Mouse (Mus musculus) kidney, embryonic 16.5 days (tissue): ENCODE data around the gene Gpatch4. TPM values are rescaled to one million over a fixed set of nuclear protein-coding genes. Genes with fewer than 3 reads are reported as not detected.
A peak's percentile ranks its signal among the peaks of the same experiment; 100 is the strongest.

Experiments
- ATAC-seq: fragments of 200-750 bp; cut with Nextera tagmentation; 2 replicates; pipeline ENCODE4 v1.8.0; 2017; ENCODE audit warnings: moderate TSS enrichment; ENCODE audit not compliant: low FRiP score, low TSS enrichment
- H3K27ac ChIP-seq: fragments of 300-500 bp; sonication (generic); 2 replicates; pipeline ENCODE4 v1.5.1; 2014; ENCODE audit warnings: low read length
- H3K27me3 ChIP-seq: fragments of 300-500 bp; sonication (generic); 2 replicates; pipeline ENCODE4 v1.6.1; 2014; ENCODE audit warnings: low read length, control low read depth, mixed read lengths; ENCODE audit not compliant: insufficient read depth
- H3K36me3 ChIP-seq: fragments of 300-500 bp; sonication (generic); 2 replicates; pipeline ENCODE4 v1.6.1; 2014; ENCODE audit warnings: low read length, control low read depth, mixed read lengths; ENCODE audit not compliant: insufficient read depth
- H3K4me1 ChIP-seq: fragments of 300-500 bp; sonication (generic); 2 replicates; pipeline ENCODE4 v1.6.1; 2014; ENCODE audit warnings: low read length, control low read depth, mixed read lengths; ENCODE audit not compliant: insufficient read depth
- H3K4me2 ChIP-seq: fragments of 300-500 bp; sonication (generic); replicated peaks from 2 replicates; pipeline ENCODE4 v1.6.1; 2014; ENCODE audit warnings: low read depth, low read length
- H3K4me3 ChIP-seq: fragments of 300-500 bp; sonication (generic); 2 replicates; pipeline ENCODE4 v1.5.1; 2014; ENCODE audit warnings: mild to moderate bottlenecking, low read length
- H3K9ac ChIP-seq: fragments of 300-500 bp; sonication (generic); replicated peaks from 2 replicates; pipeline ENCODE4 v1.6.1; 2014; ENCODE audit warnings: low read length
- H3K9me3 ChIP-seq: fragments of 300-500 bp; sonication (generic); 2 replicates; pipeline ENCODE4 v1.6.1; 2016; ENCODE audit warnings: low read length, control low read depth
- WGBS: fragments of 180-500 bp; shearing (Covaris S2); extraction: QIAGEN DNeasy Blood & Tissue Kit; methylation state at CpG from one replicate; pipeline ENCODE4 v1.1.7; 2014; 5-methylcytosine and 5-hydroxymethylcytosine counted together
- polyA plus RNA-seq: library from polyadenylated mRNA; unstranded; fragments of >200 nt; fragmentation: Nextera tagmentation; extraction: Ambion mirVana; gene quantifications from 2 replicates; pipeline ENCODE4 v1.2.1, GENCODE M21; 2015

The Gpatch4 gene
- 35.2 and 42.8 TPM in 2 replicates for polyA plus RNA-seq

DNA sequence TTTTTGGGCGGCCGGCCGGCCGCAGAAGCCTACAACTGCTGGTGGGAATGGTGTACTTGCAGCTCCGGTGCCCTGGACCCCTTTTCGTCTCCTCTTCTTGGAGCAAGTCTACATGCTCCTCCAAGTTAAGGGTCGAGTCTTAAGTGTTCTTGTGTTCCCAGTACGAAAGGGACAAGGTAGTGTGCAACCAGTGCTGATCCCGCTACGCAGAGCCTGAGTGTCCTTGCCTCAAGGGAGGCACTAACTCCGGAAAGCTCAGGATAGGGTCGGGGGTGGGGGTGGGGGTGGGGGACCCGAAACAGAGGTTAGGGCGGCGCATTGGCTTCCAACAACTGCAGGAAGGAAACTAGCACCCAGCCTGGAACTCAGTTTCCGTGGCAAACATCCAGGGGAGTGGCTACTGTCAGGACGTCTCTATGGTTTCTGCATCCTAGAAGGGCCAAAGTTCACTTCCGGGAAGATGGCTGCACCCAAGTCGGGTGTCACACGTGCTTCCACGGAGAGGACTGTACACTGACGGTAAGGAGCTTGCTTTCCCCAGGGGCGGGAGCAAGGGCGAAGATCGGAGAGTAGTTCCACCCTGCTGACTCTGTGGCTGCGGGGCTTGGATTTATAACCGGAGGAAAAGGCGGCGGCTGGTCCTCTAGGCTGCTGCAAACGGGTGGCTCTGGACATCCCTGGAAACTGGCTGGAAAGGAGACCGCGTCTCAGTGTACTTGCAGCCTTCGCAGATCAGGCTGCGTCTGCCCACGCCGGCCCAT, at the start of gene Gpatch4:
TSS of gene Gpatch4 (plus strand) at position 448 of the 761 bp plus-strand sequence.
- Histone ChIP-seq H3K4me3 (peak within 1 kb of the TSS; percentile 94), H3K4me1 (peaks cover 9% of the 10 kb centered on the region), H3K27me3 (peaks cover 9% of the 10 kb centered on the region; the same call in 1 of the 2 replicates), H3K4me2 (peak within 1 kb of the TSS; percentile 80), H3K27ac (peak within 1 kb of the TSS; percentile 82), H3K9ac (peak within 1 kb of the TSS; percentile 72), H3K9me3 (no peaks in the 10 kb centered on the region), H3K36me3 (no peaks in the 10 kb centered on the region)
- WGBS = 7% methylated on average over 36 of the region's 36 CpGs
- ATAC-seq = peak; percentile 97

- Histone ChIP-seq H3K4me2 (no peak overlapping the region), H3K27ac (no peak overlapping the region), H3K9ac (no peak overlapping the region), H3K4me1 (peaks cover 6% of the 10 kb centered on the region), H3K4me3 (no peak overlapping the region), H3K9me3 (no peaks in the 10 kb centered on the region), H3K36me3 (no peaks in the 10 kb centered on the region), H3K27me3 (peaks cover 73% of the 10 kb centered on the region)
- WGBS = 5% methylated on average over 6 of the region's 6 CpGs
- no peak for ATAC-seq
These were observed 49.5 kb upstream of the Gpatch4 start for GRCm38 (mm10) chr3:87993436-87993835.

- 26% methylated on average over 11 of the region's 11 CpGs for WGBS
- H3K4me2 ChIP-seq = no peak overlapping the region
- ATAC-seq = no peak
- no peak overlapping the region for H3K4me3 ChIP-seq
- peaks cover 84% of the 10 kb centered on the region for H3K27me3 ChIP-seq
- H3K9me3 ChIP-seq = no peaks in the 10 kb centered on the region
- no peak overlapping the region for H3K9ac ChIP-seq
- no peaks in the 10 kb centered on the region for H3K36me3 ChIP-seq
- no peak overlapping the region for H3K27ac ChIP-seq
- H3K4me1 ChIP-seq = peaks cover 14% of the 10 kb centered on the region
These were observed 47.6 kb upstream of the Gpatch4 start for GRCm38 (mm10) chr3:87995331-87995730.

GRCm38 (mm10) chr3:87996401-87996800, 46.5 kb upstream of the Gpatch4 start:
- H3K4me3 ChIP-seq = peak overlapping the region; percentile 47; the same call in 1 of the 2 replicates
- H3K36me3 ChIP-seq = no peaks in the 10 kb centered on the region
- ATAC-seq = no peak

DNA sequence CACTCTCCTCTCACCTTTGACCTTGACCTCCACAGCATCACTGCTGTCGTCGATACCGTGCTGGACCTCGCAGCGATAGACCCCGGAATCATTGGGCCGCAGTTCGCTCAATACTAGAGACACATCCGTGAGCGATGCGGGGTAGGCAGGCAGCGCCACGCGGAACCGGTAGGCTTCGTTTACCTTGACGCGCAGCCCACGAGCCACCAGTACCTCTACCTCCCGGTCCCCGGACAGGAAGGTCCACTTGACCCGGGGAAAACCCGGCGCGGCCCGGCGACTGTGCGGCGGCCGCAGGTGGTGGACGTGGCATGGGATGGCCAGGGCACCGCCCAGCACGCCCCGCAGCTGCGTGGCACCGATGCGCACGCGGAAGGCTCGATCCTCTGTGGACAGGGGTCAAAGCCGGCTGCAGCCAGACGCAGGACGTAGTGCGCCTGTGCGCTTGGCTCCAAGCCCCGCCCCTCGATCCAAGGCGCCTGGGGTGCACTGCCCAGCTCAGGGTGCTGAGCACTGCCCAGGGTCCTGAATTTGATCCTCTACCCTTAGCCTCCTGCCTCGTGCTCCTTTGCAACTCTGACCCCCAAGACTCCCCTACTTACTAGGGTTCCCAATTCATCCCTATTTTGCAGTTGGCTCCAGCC, 45.8 kb upstream of the Gpatch4 start:
- ATAC-seq = peak; percentile 43; the same call in 1 of the 2 replicates
- Histone ChIP-seq H3K36me3 (no peaks in the 10 kb centered on the region), H3K4me3 (peak overlapping the region; percentile 47), H3K9ac (no peak overlapping the region), H3K27me3 (peaks cover 98% of the 10 kb centered on the region), H3K27ac (no peak overlapping the region), H3K4me2 (peak overlapping the region; percentile 62), H3K9me3 (no peaks in the 10 kb centered on the region), H3K4me1 (peaks cover 18% of the 10 kb centered on the region)
- WGBS = under 1% methylated on average over 48 of the region's 49 CpGs

More at GRCm38 (mm10) chr3:87996401-87996800, 46.5 kb upstream of the Gpatch4 start:
- no peak overlapping the region for H3K9ac ChIP-seq
- peaks cover 94% of the 10 kb centered on the region for H3K27me3 ChIP-seq
- no peaks in the 10 kb centered on the region for H3K9me3 ChIP-seq
- 2% methylated on average over 15 of the region's 15 CpGs for WGBS
- peak overlapping the region; percentile 62; the same call in 1 of the 2 replicates for H3K4me2 ChIP-seq
- peaks cover 18% of the 10 kb centered on the region for H3K4me1 ChIP-seq
- no peak overlapping the region for H3K27ac ChIP-seq

- no peaks in the 10 kb centered on the region for H3K36me3 ChIP-seq
- no peak overlapping the region for H3K4me3 ChIP-seq
- 1% methylated on average over 6 of the region's 7 CpGs for WGBS
- no peak overlapping the region for H3K9ac ChIP-seq
- H3K27me3 ChIP-seq = peaks cover 98% of the 10 kb centered on the region
- peaks cover 18% of the 10 kb centered on the region for H3K4me1 ChIP-seq
- no peaks in the 10 kb centered on the region for H3K9me3 ChIP-seq
- H3K4me2 ChIP-seq = no peak overlapping the region
- ATAC-seq = no peak
- no peak overlapping the region for H3K27ac ChIP-seq
These were observed 44.2 kb upstream of the Gpatch4 start for GRCm38 (mm10) chr3:87998747-87999146.

DNA sequence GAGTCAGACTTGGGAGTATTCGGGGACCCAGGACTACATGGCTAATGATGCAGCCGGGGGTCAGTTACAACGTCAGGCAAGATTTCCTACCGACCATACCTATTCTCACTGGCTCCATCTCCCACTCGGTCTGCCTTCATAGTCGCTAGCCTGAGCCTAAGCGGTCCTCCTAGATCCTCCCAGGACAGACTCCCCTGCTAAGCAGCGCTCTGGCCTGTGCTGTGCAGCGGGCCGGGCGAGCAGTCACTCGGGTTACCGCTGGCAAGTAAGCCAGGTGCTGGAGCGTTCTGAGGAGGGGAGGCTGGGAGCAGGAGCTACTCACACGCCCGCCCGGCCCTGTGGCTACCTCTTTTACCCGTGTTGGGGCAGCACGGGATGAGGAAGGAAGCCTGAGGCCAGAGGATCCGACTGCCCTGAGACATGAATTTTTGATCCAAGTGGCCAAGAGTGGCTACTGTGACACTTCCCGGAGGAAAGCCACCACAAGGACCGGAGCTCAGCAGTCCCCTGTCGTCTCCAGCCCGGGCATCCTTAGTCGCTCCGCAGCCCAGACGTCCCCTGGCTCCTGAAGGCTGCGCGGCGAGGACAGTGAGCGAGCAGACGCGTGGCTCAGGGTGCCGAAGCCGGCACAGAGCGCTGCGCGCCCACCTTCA, 43.5 kb upstream of the Gpatch4 start:
- Histone ChIP-seq H3K4me1 (peaks cover 18% of the 10 kb centered on the region), H3K27ac (no peak overlapping the region), H3K9ac (no peak overlapping the region), H3K27me3 (peaks cover 92% of the 10 kb centered on the region), H3K4me2 (peak overlapping the region; percentile 63), H3K4me3 (peak overlapping the region; percentile 46), H3K9me3 (no peaks in the 10 kb centered on the region), H3K36me3 (no peaks in the 10 kb centered on the region)
- no peak for ATAC-seq
- 1% methylated on average over 38 of the region's 38 CpGs for WGBS

- Histone ChIP-seq H3K4me3 (peak within 1 kb of the TSS; percentile 46), H3K4me2 (peak within 1 kb of the TSS; percentile 63), H3K27ac (no peak within 1 kb of the TSS), H3K9ac (0 out of 2 replicates have a peak within 1 kb of the TSS, but pooled peaks have one; percentile 11), H3K4me1 (peaks cover 18% of the 10 kb centered on the region), H3K36me3 (no peaks in the 10 kb centered on the region), H3K9me3 (no peaks in the 10 kb centered on the region), H3K27me3 (peaks cover 84% of the 10 kb centered on the region)
- 0% methylated on average over 32 of the region's 39 CpGs for WGBS
- no peak for ATAC-seq
These were observed 42.7 kb upstream of the Gpatch4 start, which contains the start of gene Bcan for GRCm38 (mm10) chr3:88000181-88000580. TSS of gene Bcan (minus strand) at chr3:88000230.

DNA sequence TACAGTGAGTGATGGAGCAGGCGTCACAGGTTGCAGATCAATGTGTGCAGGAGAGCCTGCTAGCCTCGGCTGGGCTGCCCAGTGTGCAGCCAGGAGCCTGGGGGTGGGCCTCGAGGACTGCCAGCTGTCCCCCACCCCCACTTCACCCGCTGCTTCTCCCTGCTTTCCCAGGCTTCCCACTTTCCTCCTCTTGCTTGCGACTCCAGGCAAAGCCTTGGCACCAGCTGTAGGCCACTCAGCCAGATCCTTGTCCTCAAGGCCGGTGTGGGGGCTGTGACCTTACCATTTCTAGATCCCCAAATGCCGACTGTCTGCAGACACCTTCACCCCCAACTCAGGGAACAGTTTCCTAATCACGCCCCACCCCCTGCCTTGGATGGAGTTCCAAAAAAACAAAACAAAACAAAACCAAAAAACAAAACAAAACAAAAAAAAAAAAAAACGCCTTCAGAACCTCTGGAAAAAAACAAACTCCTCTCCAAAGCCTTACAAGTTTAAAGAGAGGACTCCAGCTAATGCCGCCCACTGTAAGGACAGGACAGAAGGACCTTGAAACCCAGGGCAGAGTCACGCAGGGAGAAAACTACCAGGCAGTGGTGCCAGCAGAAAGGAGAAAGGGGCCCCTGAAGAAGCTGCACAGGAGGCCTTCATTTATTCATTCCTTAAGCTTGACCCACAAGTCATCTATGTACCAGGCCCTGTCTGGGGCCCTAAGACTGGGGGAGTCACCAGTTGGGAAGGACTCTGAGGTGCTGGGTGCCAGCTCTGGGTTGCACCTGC, 41.9 kb upstream of the Gpatch4 start:
- Histone ChIP-seq H3K36me3 (no peaks in the 10 kb centered on the region), H3K4me3 (no peak overlapping the region), H3K4me1 (peaks cover 18% of the 10 kb centered on the region), H3K9me3 (peaks cover 3% of the 10 kb centered on the region; the same call in 1 of the 2 replicates), H3K27me3 (peaks cover 76% of the 10 kb centered on the region), H3K9ac (no peak overlapping the region), H3K4me2 (no peak overlapping the region), H3K27ac (no peak overlapping the region)
- no peak for ATAC-seq
- 13% methylated on average over 11 of the region's 11 CpGs for WGBS
